Mouse (Mus musculus): Measurements from ENCODE around the gene Yipf4.

GRCm38 (mm10) chr17:74491565-74491964 lies 2.3 kb downstream of the Yipf4 start:
- TF ChIP-seq CTCF (IDR thresholded peaks at IDR 0.05; ENCODE audit: borderline replicate concordance, insufficient read depth, low read length): no peak
- no peak for TF ChIP-seq POLR2A (IDR thresholded peaks at IDR 0.05; ENCODE audit: low read depth, low read length)
